Mouse (Mus musculus) heart, adult 9 months (tissue): ENCODE measurements around the gene Ripor2.

Experiments used
- DNase-seq, 2 experiments: peaks; one replicate each; pipeline ENCODE4 v3.0.0; 2022; ENCODE audit warnings: low spot score in 2 of 2

Gene Ripor2

DNA sequence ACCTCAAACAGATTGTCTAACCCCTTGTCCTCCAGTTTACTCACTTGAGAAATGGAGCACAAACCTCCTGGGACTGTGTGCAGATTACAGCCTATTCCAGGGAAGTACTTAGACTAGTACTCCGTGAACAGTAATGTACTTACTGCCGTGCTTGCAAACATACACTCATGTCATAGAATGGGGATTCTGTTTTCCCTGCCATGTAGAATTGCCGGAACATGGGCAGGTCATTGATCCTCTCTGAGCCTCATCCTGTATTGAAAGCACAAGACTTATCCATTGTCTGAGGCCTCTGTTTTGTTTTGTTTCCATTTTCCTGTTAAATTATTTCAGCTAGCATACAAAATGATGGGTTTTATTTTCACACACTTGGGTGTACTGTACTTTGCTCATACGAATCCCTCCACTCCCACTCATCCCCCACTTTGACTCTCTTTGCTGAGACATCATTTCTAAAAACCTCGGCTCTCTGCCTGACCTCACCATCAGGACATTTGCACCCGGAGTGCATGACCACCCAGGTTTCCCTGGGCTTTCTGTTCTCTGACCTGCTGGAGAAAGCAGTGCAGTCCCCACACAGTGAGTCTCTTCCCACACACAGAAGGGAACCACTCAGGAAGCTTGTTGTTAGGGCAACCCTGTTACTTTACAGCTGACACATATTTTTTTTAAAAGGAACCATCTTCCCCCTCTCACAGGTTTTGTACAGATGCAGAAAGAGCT lies 35.2 kb downstream of the Ripor2 start:
- DNase-seq, result no peak

DNA sequence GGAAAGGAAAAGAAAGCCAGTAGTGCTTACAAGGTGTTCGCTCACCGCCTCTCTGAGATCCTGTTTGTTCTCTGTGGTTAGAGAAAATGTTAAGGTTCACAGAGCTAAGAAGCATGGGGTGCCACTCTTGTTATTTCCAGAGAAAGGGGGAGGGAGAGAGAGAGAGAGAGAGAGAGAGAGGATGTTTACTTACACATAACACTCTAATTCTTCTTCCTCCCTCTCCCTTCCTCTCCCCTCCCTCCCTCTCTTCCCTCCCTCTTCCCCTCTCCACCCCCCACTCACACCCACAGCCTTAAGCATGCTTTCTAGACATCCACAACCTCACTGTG lies 35.8 kb downstream of the Ripor2 start:
- no peak for DNase-seq

GRCm38 (mm10) chr13:24619711-24620110 lies 37.7 kb downstream of the Ripor2 start:
- DNase-seq, result no peak

DNA sequence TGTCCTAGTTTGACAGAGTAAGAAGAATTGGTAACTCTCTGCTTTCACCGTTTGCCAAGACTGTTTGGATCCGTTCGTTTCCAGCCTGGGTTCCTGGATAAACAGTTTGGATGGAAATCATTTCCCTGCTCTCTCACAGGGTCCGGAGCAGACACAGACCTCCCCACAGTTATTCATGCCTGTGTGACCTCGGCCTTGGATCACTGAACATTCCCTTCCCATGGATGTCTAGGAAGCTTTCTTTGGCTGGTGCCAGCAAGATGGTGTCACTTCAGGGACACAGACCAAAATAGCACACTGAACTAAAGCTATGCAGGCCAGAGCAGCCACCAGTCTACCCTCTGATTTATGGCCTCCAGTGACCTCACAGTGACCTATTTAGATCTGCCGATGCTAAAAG lies 38.5 kb downstream of the Ripor2 start:
- peak; percentile 74 to 77 for DNase-seq

DNA sequence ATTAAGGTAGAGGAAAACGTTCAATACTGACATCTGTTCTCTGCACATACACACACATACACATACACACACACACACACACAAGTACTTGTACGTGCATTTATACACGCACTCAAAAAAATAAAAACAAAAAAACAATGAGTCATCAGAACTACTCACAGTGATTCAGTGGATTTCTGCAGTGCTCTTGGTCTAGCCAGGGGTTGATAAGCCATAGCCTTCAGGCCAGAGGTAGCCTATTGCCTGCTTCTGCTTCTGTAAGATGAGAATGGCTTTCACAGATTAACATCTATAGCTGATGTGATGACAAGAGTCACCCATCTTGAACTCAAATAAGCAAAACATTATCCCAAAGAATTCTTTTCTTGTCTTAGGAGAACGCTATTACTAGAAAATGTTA lies 41.6 kb downstream of the Ripor2 start:
- no peak for DNase-seq

GRCm38 (mm10) chr13:24625071-24625470 lies 43.1 kb downstream of the Ripor2 start:
- no peak for DNase-seq

GRCm38 (mm10) chr13:24626698-24627436 lies 44.9 kb downstream of the Ripor2 start:
- no peak for DNase-seq

DNA sequence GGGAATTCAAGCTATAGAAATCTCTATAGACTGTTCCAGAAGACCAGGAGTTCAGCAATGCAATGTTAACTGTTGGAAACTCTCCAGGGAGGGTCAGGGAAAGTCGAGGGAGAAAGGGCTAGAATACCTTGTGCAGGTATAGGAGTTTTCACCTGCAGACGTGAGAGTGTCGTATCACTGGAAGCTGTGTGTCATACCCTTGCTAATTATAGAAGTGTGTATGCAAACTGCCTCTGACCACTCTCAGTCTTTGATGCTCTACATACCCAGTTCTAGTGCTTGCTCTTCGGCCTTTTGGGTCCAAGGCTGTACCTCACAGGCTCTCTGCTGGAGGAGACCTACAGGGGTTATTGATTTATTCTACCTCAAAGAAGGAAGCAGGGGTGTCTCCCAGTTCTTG lies 46.2 kb downstream of the Ripor2 start:
- no peak for DNase-seq

GRCm38 (mm10) chr13:24629073-24629621 lies 47.2 kb downstream of the Ripor2 start:
- DNase-seq, result peak; percentile 51 to 71

DNA sequence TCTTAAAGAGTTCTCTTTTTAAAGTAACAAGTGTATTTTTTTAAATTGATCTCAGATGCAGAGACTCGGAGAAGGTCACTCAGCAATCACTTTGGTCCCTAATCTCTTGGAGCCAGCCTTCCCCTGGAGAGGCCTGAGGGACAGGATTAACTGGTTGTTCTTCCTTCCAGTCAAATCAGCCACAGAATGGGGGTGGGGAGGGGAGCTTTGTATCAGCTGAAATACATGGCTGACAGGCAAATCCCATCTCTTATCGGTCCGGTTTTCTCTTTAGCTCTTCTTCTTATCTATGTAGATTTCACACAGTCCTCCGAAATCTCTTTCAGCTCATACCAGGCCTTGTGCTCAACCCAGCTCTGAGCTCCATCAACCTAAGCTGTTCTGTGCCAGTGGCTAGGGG lies 48.4 kb downstream of the Ripor2 start:
- no peak for DNase-seq

- DNase-seq, result no peak
Measured at GRCm38 (mm10) chr13:24632988-24633577, 51.1 kb downstream of the Ripor2 start.

- no peak for DNase-seq
Measured at GRCm38 (mm10) chr13:24634346-24635120, 52.5 kb downstream of the Ripor2 start.

- DNase-seq, result peak; percentile 18 to 24
Measured at GRCm38 (mm10) chr13:24638371-24639214, 56.6 kb downstream of the Ripor2 start.

- no peak for DNase-seq
Measured at GRCm38 (mm10) chr13:24639215-24640165, 57.5 kb downstream of the Ripor2 start.

- DNase-seq, result no peak
Measured at GRCm38 (mm10) chr13:24640166-24640560, 58.2 kb downstream of the Ripor2 start.

DNA sequence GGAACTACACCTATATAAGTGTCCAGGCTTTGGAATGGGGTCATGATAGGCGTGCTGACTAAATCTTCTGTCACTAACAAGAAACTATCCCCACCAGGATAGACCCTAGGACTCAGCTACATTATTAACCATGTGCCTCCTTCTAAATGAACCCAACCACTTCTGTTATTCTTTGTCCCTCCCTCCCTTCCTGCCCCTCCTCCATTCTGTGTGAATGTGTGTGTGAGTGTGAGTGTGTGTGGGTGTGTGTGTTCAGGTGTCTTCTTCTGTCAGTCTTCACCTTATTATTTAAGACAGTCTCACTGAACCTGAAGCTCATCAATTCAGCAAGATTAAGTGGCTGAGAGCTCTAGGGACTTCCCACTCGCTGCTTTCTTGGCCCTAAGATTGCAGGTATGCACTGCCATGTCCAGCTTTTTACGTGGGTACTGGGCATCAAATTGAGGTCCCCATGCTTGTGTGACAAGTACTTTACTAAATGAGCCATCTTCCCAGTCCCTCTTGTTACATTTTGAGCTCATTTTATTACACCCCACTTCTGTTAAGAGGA lies 58.9 kb downstream of the Ripor2 start:
- no peak for DNase-seq

GRCm38 (mm10) chr13:24641491-24642430 lies 59.8 kb downstream of the Ripor2 start:
- DNase-seq, result no peak

- DNase-seq, result no peak
Measured at GRCm38 (mm10) chr13:24645146-24645545, 63.2 kb downstream of the Ripor2 start.
